ENCODE assay signal across 8 mouse cellular contexts in genomic region chr4:125029891-125030614, GRCm38 (mm10). TPM values are rescaled to one million over a fixed set of nuclear protein-coding genes. Genes with fewer than 3 reads are reported as not detected.
A peak's percentile ranks its signal among the peaks of the same experiment; 100 is the strongest.
DNase-seq lines count a peak whose midpoint lies in the region; ATAC-seq and TF ChIP-seq lines count a peak whose summit lies in the region.

No protein-coding gene starts in this region.

- H3K9ac ChIP-seq in embryonic facial prominence, embryonic 14.5 days (ENCODE audit: low read depth, low read length): peak overlapping the region; percentile 77
- peak overlapping the region; percentile 93 for H3K9ac ChIP-seq in limb, embryonic 14.5 days (ENCODE audit: low read depth, low read length, severe bottlenecking)
- peak overlapping the region; percentile 79 for H3K9ac ChIP-seq in midbrain, postnatal 0 days (replicated peaks; ENCODE audit: low read length, poor library complexity, severe bottlenecking)

- peak overlapping the region; percentile 36; the same call in 1 of the 2 replicates for H3K27ac ChIP-seq in embryonic facial prominence, embryonic 14.5 days (replicated peaks; ENCODE audit: low read depth, low read length)
- 0 out of 2 replicates have a peak overlapping the region, but pooled peaks have one; percentile 58 for H3K27ac ChIP-seq in limb, embryonic 14.5 days (replicated peaks; ENCODE audit: low read depth, low read length)
- peak overlapping the region; percentile 72 for H3K27ac ChIP-seq in midbrain, postnatal 0 days (ENCODE audit: low read depth, low read length)

- H3K9me3 ChIP-seq in embryonic facial prominence, embryonic 14.5 days (ENCODE audit: control insufficient read depth, low read length): no peaks in the 10 kb centered on the region
- H3K9me3 ChIP-seq in limb, embryonic 14.5 days (ENCODE audit: control insufficient read depth, low read length): no peaks in the 10 kb centered on the region
- no peaks in the 10 kb centered on the region for H3K9me3 ChIP-seq in midbrain, postnatal 0 days (ENCODE audit: low read length)

- DNase-seq in 3T3-L1 (ENCODE audit: low read depth, low spot score): peak; percentile 95
- peak; percentile 84 to 89 for DNase-seq in adrenal gland, postnatal 4 days (ENCODE audit: low spot score in 2 of 2)
- peak; percentile 97 for DNase-seq in embryonic facial prominence, embryonic 14.5 days (ENCODE audit: low spot score)
- DNase-seq in heart, adult 8-10 months (ENCODE audit: low spot score): peak; percentile 93
- DNase-seq in kidney, adult 9 months: peak; percentile 96
- DNase-seq in limb, embryonic 14.5 days (ENCODE audit: low spot score): peak; percentile 92
- peak; percentile 97 for DNase-seq in midbrain, postnatal 0 days (ENCODE audit: low spot score)
- DNase-seq in spleen, postnatal 14 days (ENCODE audit: low spot score in 2 of 2): peak; percentile 78 to 88

- peak; percentile 98 for ATAC-seq in embryonic facial prominence, embryonic 14.5 days (ENCODE audit: low read depth)
- peak; percentile 97 for ATAC-seq in limb, embryonic 14.5 days (ENCODE audit: low FRiP score, low read depth)
- peak; percentile 96 for ATAC-seq in midbrain, postnatal 0 days (ENCODE audit: low FRiP score)

- no peaks in the 10 kb centered on the region; the same call in 1 of the 2 replicates for H3K27me3 ChIP-seq in embryonic facial prominence, embryonic 14.5 days (replicated peaks; ENCODE audit: control insufficient read depth, insufficient read depth, low read length)
- H3K27me3 ChIP-seq in limb, embryonic 14.5 days (ENCODE audit: control insufficient read depth, insufficient read depth, low read length): no peaks in the 10 kb centered on the region
- no peaks in the 10 kb centered on the region for H3K27me3 ChIP-seq in midbrain, postnatal 0 days (ENCODE audit: insufficient read depth, low read length)

- peaks cover 16% of the 10 kb centered on the region; the same call in 1 of the 2 replicates for H3K36me3 ChIP-seq in embryonic facial prominence, embryonic 14.5 days (ENCODE audit: control insufficient read depth, insufficient read depth, low read length)
- no peaks in the 10 kb centered on the region; the same call in 1 of the 2 replicates for H3K36me3 ChIP-seq in limb, embryonic 14.5 days (ENCODE audit: control insufficient read depth, insufficient read depth, low read length)
- peaks cover 2% of the 10 kb centered on the region; the same call in 1 of the 2 replicates for H3K36me3 ChIP-seq in midbrain, postnatal 0 days (ENCODE audit: insufficient read depth, low read length)

- H3K4me2 ChIP-seq in embryonic facial prominence, embryonic 14.5 days (ENCODE audit: low read depth, low read length): peak overlapping the region; percentile 76
- peak overlapping the region; percentile 93 for H3K4me2 ChIP-seq in limb, embryonic 14.5 days (replicated peaks; ENCODE audit: low read depth, low read length, severe bottlenecking)
- peak overlapping the region; percentile 75 for H3K4me2 ChIP-seq in midbrain, postnatal 0 days (ENCODE audit: low read depth, low read length, poor library complexity, severe bottlenecking)

- H3K4me1 ChIP-seq in embryonic facial prominence, embryonic 14.5 days (ENCODE audit: control insufficient read depth, insufficient read depth, low read length): peaks cover 12% of the 10 kb centered on the region; the same call in 1 of the 2 replicates
- H3K4me1 ChIP-seq in limb, embryonic 14.5 days (ENCODE audit: control insufficient read depth, insufficient read depth, low read length): peaks cover 10% of the 10 kb centered on the region
- H3K4me1 ChIP-seq in midbrain, postnatal 0 days (ENCODE audit: insufficient read depth, low read length): no peaks in the 10 kb centered on the region

- WGBS in embryonic facial prominence, embryonic 14.5 days: under 1% methylated on average over 44 of the region's 50 CpGs
- 1% methylated on average over 50 of the region's 50 CpGs for WGBS in limb, embryonic 14.5 days
- 1% methylated on average over 50 of the region's 50 CpGs for WGBS in midbrain, postnatal 0 days

- peak; percentile 77; the same call in 1 of the 2 replicates for TF ChIP-seq POLR2A in limb, embryonic 14.5 days (IDR thresholded peaks at IDR 0.05; ENCODE audit: borderline replicate concordance, extremely low read depth, insufficient read depth, insufficient read length)

- no peak for TF ChIP-seq CTCF in midbrain, postnatal 0 days (IDR thresholded peaks at IDR 0.05)

- H3K4me3 ChIP-seq in embryonic facial prominence, embryonic 14.5 days (ENCODE audit: low read depth, low read length): peak overlapping the region; percentile 69
- H3K4me3 ChIP-seq in limb, embryonic 14.5 days (replicated peaks; ENCODE audit: low read length): peak overlapping the region; percentile 92
- H3K4me3 ChIP-seq in midbrain, postnatal 0 days (ENCODE audit: low read depth, low read length): peak overlapping the region; percentile 93

RNA-seq across cellular contexts. Expression of gene Gnl2, which starts 13.7 kb away (rescaled TPM):
- 10 to 100 TPM; 79.6 to 81.6 TPM for total RNA-seq in adrenal gland, postnatal 4 days (2021)
- polyA plus RNA-seq in embryonic facial prominence, embryonic 14.5 days (2014; fragmentation: Nextera tagmentation; extraction: Ambion mirVana): 72.5 and 81.2 TPM in 2 replicates
- 10 to 100 TPM; 22.9 to 32.6 (median 24.3) TPM for total RNA-seq in heart, adult 8-10 months (2022)
- polyA plus RNA-seq in limb, embryonic 14.5 days (2012; rRNA removed): 61.3 and 94.7 TPM in 2 replicates
- 74.1 and 76.2 TPM in 2 replicates for polyA plus RNA-seq in limb, embryonic 14.5 days (2014; fragmentation: Nextera tagmentation; extraction: Ambion mirVana)
- total RNA-seq in midbrain, postnatal 0 days (2014; rRNA removed): 51.8 and 57.3 TPM in 2 replicates
- 72.5 and 77.5 TPM in 2 replicates for polyA plus RNA-seq in midbrain, postnatal 0 days (2015; fragmentation: Nextera tagmentation; extraction: Ambion mirVana)

RNA-seq across cellular contexts. Expression of gene Dnali1, which starts 35.5 kb away (rescaled TPM):
- total RNA-seq in adrenal gland, postnatal 4 days (2021): not detected
- 0.71 and 4.3 TPM in 2 replicates for polyA plus RNA-seq in embryonic facial prominence, embryonic 14.5 days (2014; fragmentation: Nextera tagmentation; extraction: Ambion mirVana)
- under 1 TPM in 1 of 4 experiments, not detected in 3; 0.11 TPM for total RNA-seq in heart, adult 8-10 months (2022)
- 0.05 and 0.06 TPM in 2 replicates for polyA plus RNA-seq in limb, embryonic 14.5 days (2012; rRNA removed)
- polyA plus RNA-seq in limb, embryonic 14.5 days (2014; fragmentation: Nextera tagmentation; extraction: Ambion mirVana): 0.11 and 0.18 TPM in 2 replicates
- total RNA-seq in midbrain, postnatal 0 days (2014; rRNA removed): 0.47 and 3.1 TPM in 2 replicates
- 1.3 TPM in 2 replicates for polyA plus RNA-seq in midbrain, postnatal 0 days (2015; fragmentation: Nextera tagmentation; extraction: Ambion mirVana)

RNA-seq across cellular contexts. Expression of gene Snip1, which starts 36.4 kb away (rescaled TPM):
- 10 to 100 TPM; 21.2 to 22.2 TPM for total RNA-seq in adrenal gland, postnatal 4 days (2021)
- 26.2 and 29.9 TPM in 2 replicates for polyA plus RNA-seq in embryonic facial prominence, embryonic 14.5 days (2014; fragmentation: Nextera tagmentation; extraction: Ambion mirVana)
- total RNA-seq in heart, adult 8-10 months (2022): 1 to 10 TPM; 6.2 to 8.1 (median 7.6) TPM
- polyA plus RNA-seq in limb, embryonic 14.5 days (2012; rRNA removed): 20.5 and 20.7 TPM in 2 replicates
- 33.1 and 35.0 TPM in 2 replicates for polyA plus RNA-seq in limb, embryonic 14.5 days (2014; fragmentation: Nextera tagmentation; extraction: Ambion mirVana)
- total RNA-seq in midbrain, postnatal 0 days (2014; rRNA removed): 33.5 and 35.1 TPM in 2 replicates
- 16.0 and 17.1 TPM in 2 replicates for polyA plus RNA-seq in midbrain, postnatal 0 days (2015; fragmentation: Nextera tagmentation; extraction: Ambion mirVana)

RNA-seq across cellular contexts. Expression of gene Rspo1, which starts 43.8 kb away (rescaled TPM):
- total RNA-seq in adrenal gland, postnatal 4 days (2021): 1 to 10 TPM; 6.7 to 9.7 TPM
- 10.0 and 10.6 TPM in 2 replicates for polyA plus RNA-seq in embryonic facial prominence, embryonic 14.5 days (2014; fragmentation: Nextera tagmentation; extraction: Ambion mirVana)
- 1 to 10 TPM; 3.1 to 6.6 (median 4.7) TPM for total RNA-seq in heart, adult 8-10 months (2022)
- polyA plus RNA-seq in limb, embryonic 14.5 days (2012; rRNA removed): 7.8 and 8.8 TPM in 2 replicates
- 4.4 and 5.5 TPM in 2 replicates for polyA plus RNA-seq in limb, embryonic 14.5 days (2014; fragmentation: Nextera tagmentation; extraction: Ambion mirVana)
- total RNA-seq in midbrain, postnatal 0 days (2014; rRNA removed): 2.5 and 3.0 TPM in 2 replicates
- 1.2 and 1.8 TPM in 2 replicates for polyA plus RNA-seq in midbrain, postnatal 0 days (2015; fragmentation: Nextera tagmentation; extraction: Ambion mirVana)

RNA-seq across cellular contexts. Expression of gene Meaf6, which starts 54.9 kb away (rescaled TPM):
- 10 to 100 TPM; 43.1 to 45.4 TPM for total RNA-seq in adrenal gland, postnatal 4 days (2021)
- polyA plus RNA-seq in embryonic facial prominence, embryonic 14.5 days (2014; fragmentation: Nextera tagmentation; extraction: Ambion mirVana): 53.5 and 56.4 TPM in 2 replicates
- total RNA-seq in heart, adult 8-10 months (2022): 10 to 100 TPM; 13.3 to 20.8 (median 19.9) TPM
- polyA plus RNA-seq in limb, embryonic 14.5 days (2012; rRNA removed): 71.7 and 74.5 TPM in 2 replicates
- 60.1 and 64.3 TPM in 2 replicates for polyA plus RNA-seq in limb, embryonic 14.5 days (2014; fragmentation: Nextera tagmentation; extraction: Ambion mirVana)
- total RNA-seq in midbrain, postnatal 0 days (2014; rRNA removed): 82.6 and 95.2 TPM in 2 replicates
- 139 and 170 TPM in 2 replicates for polyA plus RNA-seq in midbrain, postnatal 0 days (2015; fragmentation: Nextera tagmentation; extraction: Ambion mirVana)

Comparison
In these comparisons a context has a peak if more than half of its experiments do, and no peak if none do; other contexts are left out.
1. Peak in every context shown above with its lines: DNase-seq, ATAC-seq, H3K4me3 ChIP-seq and H3K27ac ChIP-seq.